Mouse (Mus musculus) liver, embryonic 14.5 days (tissue): ENCODE data around the gene Carmil2. TPM values are rescaled to one million over a fixed set of nuclear protein-coding genes. Genes with fewer than 3 reads are reported as not detected.

Experiments used
- ATAC-seq: fragments of 200-750 bp; cut with Nextera tagmentation; 2 replicates; pipeline ENCODE4 v1.8.0; 2017; ENCODE audit warnings: moderate number of reproducible peaks, mild to moderate bottlenecking, moderate library complexity; ENCODE audit not compliant: insufficient read depth
- DNase-seq, 3 experiments: peaks; one replicate each; pipeline ENCODE4 v3.0.0-alpha.2; 2012 to 2013; ENCODE audit warnings: low read depth in 3 of 3, low spot score in 3 of 3
- H3K27ac ChIP-seq: fragments of 300-500 bp; sonication (generic); 2 replicates; pipeline ENCODE4 v1.5.1; 2014; ENCODE audit warnings: moderate library complexity, mild to moderate bottlenecking, control low read depth, inconsistent platforms
- H3K27me3 ChIP-seq: fragments of 300-500 bp; sonication (generic); 2 replicates; pipeline ENCODE4 v1.6.1; 2014; ENCODE audit warnings: mild to moderate bottlenecking, low read length, moderate library complexity; ENCODE audit not compliant: control insufficient read depth, insufficient read depth
- H3K36me3 ChIP-seq: fragments of 300-500 bp; sonication (generic); replicated peaks from 2 replicates; pipeline ENCODE4 v1.6.1; 2014; ENCODE audit warnings: low read depth; ENCODE audit not compliant: control insufficient read depth, insufficient read depth
- H3K4me1 ChIP-seq, 2 experiments: fragments of 200-500 bp in 1 of 2; fragments of 300-500 bp in 1 of 2; sonication (generic) in 1 of 2; replicated peaks; 2 replicates each; pipeline ENCODE4 v1.6.1; 2012 to 2014; ENCODE audit warnings: antibody characterized with exemption in 1 of 2, inconsistent platforms in 1 of 2, low read length in 1 of 2; ENCODE audit not compliant: control insufficient read depth in 2 of 2, insufficient read depth in 2 of 2
- H3K4me2 ChIP-seq: fragments of 300-500 bp; sonication (generic); 2 replicates; pipeline ENCODE4 v1.6.1; 2014; ENCODE audit warnings: low read depth, mild to moderate bottlenecking, control low read depth, moderate library complexity
- H3K4me3 ChIP-seq, 2 experiments: fragments of 200-500 bp in 1 of 2; fragments of 300-500 bp in 1 of 2; sonication (generic) in 1 of 2; 2 replicates each; pipeline ENCODE4 v1.5.1; 2012 to 2014; ENCODE audit warnings: low read depth in 2 of 2, low read length in 2 of 2, mild to moderate bottlenecking in 2 of 2, control low read depth in 1 of 2, inconsistent platforms in 1 of 2, moderate library complexity in 1 of 2; ENCODE audit not compliant: insufficient read depth in 1 of 2
- H3K9ac ChIP-seq: fragments of 300-500 bp; sonication (generic); replicated peaks from 2 replicates; pipeline ENCODE4 v1.6.1; 2014; ENCODE audit warnings: mild to moderate bottlenecking, control low read depth, moderate library complexity
- H3K9me3 ChIP-seq: fragments of 300-500 bp; sonication (generic); 2 replicates; pipeline ENCODE4 v1.6.1; 2016; ENCODE audit warnings: low read length, mixed read lengths; ENCODE audit not compliant: control insufficient read depth
- CTCF ChIP-seq: IDR thresholded peaks from 2 replicates; pipeline ENCODE4 v1.5.1; 2016; ENCODE audit warnings: antibody characterized with exemption, low read depth, control low read depth
- EP300 ChIP-seq: IDR thresholded peaks from 2 replicates; pipeline ENCODE4 v1.6.1; 2016; ENCODE audit warnings: antibody characterized with exemption, low read depth
- WGBS: fragments of 180-500 bp; shearing (Covaris S2); extraction: QIAGEN DNeasy Blood & Tissue Kit; methylation state at CpG from one replicate; pipeline ENCODE4 v1.1.7; 2014; ENCODE audit not compliant: insufficient replicate concordance; 5-methylcytosine and 5-hydroxymethylcytosine counted together
- polyA plus RNA-seq, 2 experiments: library from polyadenylated mRNA; depleted of rRNA in 1 of 2; stranded (reverse) in 1 of 2; unstranded in 1 of 2; fragments of >200 nt; fragmentation: Nextera tagmentation in 1 of 2; extraction: Ambion mirVana in 1 of 2; gene quantifications; 2 replicates each; pipeline versions ENCODE4 v1.2.1 to v1.2.3; 2012 to 2014

Gene Carmil2
- polyA plus RNA-seq, 2 experiments = 0.24 to 1.3 TPM

DNA sequence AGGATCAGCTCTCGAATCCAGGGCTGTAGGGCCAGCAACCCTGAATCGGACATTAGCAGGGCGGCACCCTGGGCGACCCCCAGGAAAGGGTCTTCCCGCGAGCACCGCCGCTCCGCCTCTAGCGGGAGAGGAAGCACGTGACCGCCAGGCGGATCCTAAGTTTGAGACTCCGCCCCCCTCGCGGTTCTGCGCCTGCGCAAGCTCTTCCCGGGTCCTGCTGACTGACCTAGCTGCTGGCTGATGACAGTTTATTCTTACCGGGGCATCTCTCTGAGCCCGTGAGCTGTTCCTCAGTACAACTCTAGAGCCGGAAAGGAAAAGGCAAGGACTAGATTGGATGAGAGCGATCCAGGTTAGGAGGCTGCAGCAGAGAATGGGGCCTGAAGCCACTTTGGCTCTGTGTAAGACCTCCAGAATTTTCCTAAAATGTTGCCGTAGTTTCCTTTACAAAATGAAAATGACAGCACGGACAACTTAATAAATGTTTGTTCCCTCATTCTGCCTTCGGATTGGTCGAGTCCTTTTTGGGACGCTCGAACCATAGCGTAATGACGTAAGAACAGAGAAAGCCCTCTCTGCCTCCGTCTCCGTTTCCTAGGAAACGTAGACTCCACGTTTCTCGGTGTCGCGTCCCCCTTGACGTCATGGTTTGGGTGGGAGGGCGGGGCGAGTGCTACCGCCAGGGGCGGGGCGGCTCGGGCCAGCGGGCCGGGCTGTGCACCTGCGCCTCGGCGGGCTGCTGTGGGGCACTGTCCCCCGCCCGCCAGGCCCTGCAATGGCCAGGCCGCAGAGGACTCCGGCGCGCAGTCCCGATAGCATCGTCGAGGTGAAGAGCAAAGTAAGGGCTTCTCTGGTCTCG is 15.1 kb downstream of the Carmil2 start, which contains the start of the genes Acd and Pard6a:
Gene Acd (minus strand): TSS at position 137 of the 859 bp plus-strand sequence.
Gene Pard6a (plus strand): TSS at position 183 of the 859 bp plus-strand sequence.
- peak; percentile 79 for ATAC-seq
- Histone ChIP-seq H3K9ac (peak within 1 kb of the TSS; percentile 68), H3K9me3 (no peaks in the 10 kb centered on the region), H3K4me2 (peak within 1 kb of the TSS; percentile 97), H3K27me3 (no peaks in the 10 kb centered on the region), H3K27ac (peak within 1 kb of the TSS; percentile 85), H3K4me3 (peak within 1 kb of the TSS; percentile 77 to 95), H3K4me1 (peaks cover 2 to 11% of the 10 kb centered on the region in 2 experiments; a peak in 3 of 4 replicates), H3K36me3 (no peaks in the 10 kb centered on the region; the same call in 1 of the 2 replicates)
- DNase-seq = peak; percentile 87 to 89 (median 87)
- WGBS = under 1% methylated on average over 60 of the region's 60 CpGs
- 0 out of 2 replicates have a peak, but pooled peaks have one; percentile 16 for TF ChIP-seq CTCF
- no peak for TF ChIP-seq EP300

GRCm38 (mm10) chr8:105702001-105702401 is 15.9 kb downstream of the Carmil2 start:
- ATAC-seq (0 out of 2 replicates have a peak, but pooled peaks have one; percentile 1), DNase-seq (no peak)
- Histone ChIP-seq H3K27me3 (no peaks in the 10 kb centered on the region), H3K36me3 (no peaks in the 10 kb centered on the region; the same call in 1 of the 2 replicates), H3K4me3 (peak overlapping the region; percentile 61 to 77), H3K4me1 (peaks cover 2 to 17% of the 10 kb centered on the region in 2 experiments; a peak in 3 of 4 replicates), H3K9me3 (no peaks in the 10 kb centered on the region), H3K4me2 (peak overlapping the region; percentile 97), H3K27ac (peak overlapping the region; percentile 49), H3K9ac (peak overlapping the region; percentile 57)
- 65% methylated on average over 18 of the region's 18 CpGs for WGBS
- TF ChIP-seq EP300 = no peak
- no peak for TF ChIP-seq CTCF

- H3K4me2 ChIP-seq = no peak overlapping the region
- no peaks in the 10 kb centered on the region for H3K9me3 ChIP-seq
- H3K36me3 ChIP-seq = no peaks in the 10 kb centered on the region; the same call in 1 of the 2 replicates
- TF ChIP-seq EP300 = no peak
- TF ChIP-seq CTCF = no peak
- no peak for DNase-seq
- ATAC-seq = no peak
- no peaks in the 10 kb centered on the region for H3K27me3 ChIP-seq
- no peak overlapping the region for H3K9ac ChIP-seq
- peaks cover 2 to 21% of the 10 kb centered on the region in 2 experiments; a peak in 3 of 4 replicates for H3K4me1 ChIP-seq
- no peak overlapping the region for H3K27ac ChIP-seq
- H3K4me3 ChIP-seq = no peak overlapping the region
- 85% methylated on average over 24 of the region's 24 CpGs for WGBS
Measured at GRCm38 (mm10) chr8:105702731-105703415, 16.8 kb downstream of the Carmil2 start.

DNA sequence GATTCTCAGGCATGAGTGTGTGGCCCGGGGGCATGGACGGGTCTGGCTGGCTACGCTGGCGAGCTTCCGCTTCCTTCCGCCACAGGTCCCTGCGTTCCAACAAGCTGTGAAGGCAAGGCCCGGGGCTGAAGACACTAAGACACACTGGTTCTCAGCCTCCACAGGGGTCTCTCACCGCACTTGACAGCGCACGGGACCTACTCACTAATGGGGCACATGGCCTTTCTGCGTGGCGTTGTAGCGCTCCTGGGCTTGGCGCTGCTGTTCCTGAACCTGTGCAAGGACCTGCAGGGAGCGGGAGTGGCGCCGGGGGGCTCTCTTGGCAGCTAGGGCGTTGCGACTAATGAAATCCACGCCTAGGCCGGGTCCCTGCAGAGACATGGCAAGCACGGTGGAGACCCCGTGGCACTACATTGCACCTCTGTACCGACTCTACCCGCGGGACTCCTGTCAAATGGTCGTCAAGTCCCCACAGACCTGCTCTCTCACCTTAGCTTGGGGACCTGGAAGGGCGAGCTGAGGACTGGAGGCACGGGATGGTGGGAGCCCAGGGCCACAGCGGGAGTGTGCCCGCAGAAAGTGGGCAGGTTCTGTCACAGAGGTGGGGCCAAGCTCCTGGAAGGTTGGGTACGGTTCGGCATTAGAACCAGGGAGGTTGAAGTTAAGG is 18.2 kb downstream of the Carmil2 start:
- DNase-seq = no peak
- ATAC-seq = no peak
- no peak overlapping the region for H3K4me2 ChIP-seq
- WGBS = 87% methylated on average over 34 of the region's 34 CpGs
- no peaks in the 10 kb centered on the region for H3K27me3 ChIP-seq
- no peak overlapping the region for H3K9ac ChIP-seq
- H3K36me3 ChIP-seq = no peaks in the 10 kb centered on the region
- no peak for TF ChIP-seq EP300
- TF ChIP-seq CTCF = no peak
- H3K4me1 ChIP-seq = peaks cover 2 to 21% of the 10 kb centered on the region in 2 experiments; a peak in 3 of 4 replicates
- no peak overlapping the region for H3K4me3 ChIP-seq
- H3K9me3 ChIP-seq = no peaks in the 10 kb centered on the region
- no peak overlapping the region for H3K27ac ChIP-seq
